Mouse (Mus musculus) kidney, postnatal 0 days (tissue): ENCODE data around the gene Rab7b. TPM values are rescaled to one million over a fixed set of nuclear protein-coding genes. Genes with fewer than 3 reads are reported as not detected.

ENCODE experiments used
- ATAC-seq: fragments of 200-750 bp; cut with Nextera tagmentation; replicated peaks from 2 replicates; pipeline ENCODE4 v1.8.0; 2017; ENCODE audit warnings: low read depth, moderate number of reproducible peaks, moderate TSS enrichment, moderate library complexity; ENCODE audit not compliant: low FRiP score
- DNase-seq: peaks from one replicate; pipeline ENCODE4 v3.0.0-alpha.2; 2016; ENCODE audit warnings: low spot score
- H3K27ac ChIP-seq: fragments of 300-500 bp; sonication (generic); 2 replicates; pipeline ENCODE4 v1.5.1; 2014; ENCODE audit warnings: mild to moderate bottlenecking
- H3K27me3 ChIP-seq: fragments of 300-500 bp; sonication (generic); 2 replicates; pipeline ENCODE4 v1.6.1; 2014; ENCODE audit warnings: low read length, mixed read lengths; ENCODE audit not compliant: insufficient read depth
- H3K36me3 ChIP-seq: fragments of 300-500 bp; sonication (generic); 2 replicates; pipeline ENCODE4 v1.6.1; 2014; ENCODE audit warnings: low read length, mixed read lengths; ENCODE audit not compliant: insufficient read depth
- H3K4me1 ChIP-seq: fragments of 300-500 bp; sonication (generic); replicated peaks from 2 replicates; pipeline ENCODE4 v1.6.1; 2014; ENCODE audit warnings: antibody characterized with exemption, low read length, mixed read lengths; ENCODE audit not compliant: insufficient read depth
- H3K4me2 ChIP-seq: fragments of 300-500 bp; sonication (generic); 2 replicates; pipeline ENCODE4 v1.6.1; 2014; ENCODE audit warnings: mild to moderate bottlenecking, low read length, moderate library complexity, mixed read lengths
- H3K4me3 ChIP-seq: fragments of 300-500 bp; sonication (generic); replicated peaks from 2 replicates; pipeline ENCODE4 v1.5.1; 2014; ENCODE audit warnings: low read depth, low read length
- H3K9ac ChIP-seq: fragments of 300-500 bp; sonication (generic); 2 replicates; pipeline ENCODE4 v1.6.1; 2014; ENCODE audit warnings: low read depth, low read length
- H3K9me3 ChIP-seq: fragments of 300-500 bp; sonication (generic); replicated peaks from 2 replicates; pipeline ENCODE4 v1.6.1; 2016; ENCODE audit warnings: low read length, inconsistent platforms, mixed read lengths
- CTCF ChIP-seq: IDR thresholded peaks from 2 replicates; pipeline ENCODE4 v1.5.1; 2016; ENCODE audit warnings: antibody characterized with exemption, low read depth, mild to moderate bottlenecking, moderate library complexity
- WGBS: fragments of 180-500 bp; shearing (Covaris S2); extraction: QIAGEN DNeasy Blood & Tissue Kit; methylation state at CpG from one replicate; pipeline ENCODE4 v1.1.7; 2014; 5-methylcytosine and 5-hydroxymethylcytosine counted together
- polyA plus RNA-seq: library from polyadenylated mRNA; unstranded; fragments of >200 nt; fragmentation: Nextera tagmentation; extraction: Ambion mirVana; gene quantifications from 2 replicates; pipeline ENCODE4 v1.2.1, GENCODE M21; 2015

Gene Rab7b
- polyA plus RNA-seq, 1 experiment from 2014 or later = 2.1 TPM

DNA sequence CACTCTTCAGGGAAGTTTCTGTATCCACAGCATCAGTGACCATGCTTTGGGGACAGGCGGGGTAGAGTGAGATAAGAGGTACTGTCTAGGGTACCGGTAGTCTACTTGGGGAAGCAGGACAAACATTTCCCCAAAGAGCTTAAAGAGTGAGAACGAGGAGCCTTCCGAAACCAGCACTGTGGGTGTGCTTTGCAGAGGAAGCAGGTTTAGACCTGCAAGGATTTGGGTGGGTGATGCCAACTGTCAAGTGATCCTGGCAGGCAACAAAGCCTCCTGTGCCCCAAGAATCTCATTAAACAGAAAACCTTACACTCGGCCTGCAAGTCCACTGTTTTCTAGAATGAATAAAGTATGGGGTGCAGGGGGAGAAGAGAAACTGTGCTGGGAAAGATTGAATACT, 1.4 kb downstream of the Rab7b start:
- no peaks in the 10 kb centered on the region for H3K27me3 ChIP-seq
- TF ChIP-seq CTCF = no peak
- H3K9me3 ChIP-seq = no peaks in the 10 kb centered on the region
- H3K4me2 ChIP-seq = no peak overlapping the region
- no peak overlapping the region for H3K9ac ChIP-seq
- 93% methylated on average over 5 of the region's 5 CpGs for WGBS
- H3K4me1 ChIP-seq = no peaks in the 10 kb centered on the region
- H3K36me3 ChIP-seq = no peaks in the 10 kb centered on the region
- no peak overlapping the region for H3K4me3 ChIP-seq
- ATAC-seq (no peak), DNase-seq (no peak)
- no peak overlapping the region for H3K27ac ChIP-seq

DNA sequence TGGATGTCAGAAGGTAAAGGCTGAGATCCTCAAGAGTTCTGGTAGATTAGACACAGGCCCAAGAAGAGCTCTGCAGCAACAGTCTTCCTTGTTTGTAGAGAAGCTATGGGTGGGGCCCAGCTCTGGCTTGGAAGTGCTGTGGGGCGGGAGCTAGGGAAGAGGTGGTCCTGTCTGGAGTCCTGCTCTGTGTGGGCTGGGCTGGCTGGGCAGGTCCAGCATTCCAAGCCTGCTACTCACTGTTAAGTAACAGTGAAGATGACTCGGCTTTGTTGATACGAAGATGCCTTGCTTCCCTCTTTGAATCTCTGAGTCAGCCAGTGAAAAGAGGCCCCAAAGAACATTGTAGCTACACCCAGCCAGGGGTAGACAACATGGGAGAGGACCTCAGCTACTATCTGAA, 1.9 kb downstream of the Rab7b start:
- ATAC-seq (peak; percentile 54; the same call in 1 of the 2 replicates), DNase-seq (peak; percentile 40)
- Histone ChIP-seq H3K27ac (no peak overlapping the region), H3K27me3 (no peaks in the 10 kb centered on the region), H3K4me1 (no peaks in the 10 kb centered on the region), H3K9me3 (no peaks in the 10 kb centered on the region), H3K9ac (no peak overlapping the region), H3K36me3 (no peaks in the 10 kb centered on the region), H3K4me3 (no peak overlapping the region), H3K4me2 (no peak overlapping the region)
- WGBS = 44% methylated on average over 3 of the region's 3 CpGs
- TF ChIP-seq CTCF = no peak

GRCm38 (mm10) chr1:131691356-131691755, 2.9 kb downstream of the Rab7b start:
- H3K4me2 ChIP-seq = no peak overlapping the region
- no peak overlapping the region for H3K9ac ChIP-seq
- H3K4me3 ChIP-seq = no peak overlapping the region
- no peaks in the 10 kb centered on the region for H3K36me3 ChIP-seq
- H3K27ac ChIP-seq = no peak overlapping the region
- H3K27me3 ChIP-seq = no peaks in the 10 kb centered on the region
- no peaks in the 10 kb centered on the region for H3K9me3 ChIP-seq
- TF ChIP-seq CTCF = no peak
- ATAC-seq (no peak), DNase-seq (no peak)
- H3K4me1 ChIP-seq = no peaks in the 10 kb centered on the region

GRCm38 (mm10) chr1:131695308-131695707, 6.8 kb downstream of the Rab7b start:
- Histone ChIP-seq H3K36me3 (no peaks in the 10 kb centered on the region), H3K27me3 (no peaks in the 10 kb centered on the region), H3K4me1 (no peaks in the 10 kb centered on the region), H3K4me3 (no peak overlapping the region), H3K9ac (no peak overlapping the region), H3K9me3 (no peaks in the 10 kb centered on the region), H3K27ac (no peak overlapping the region), H3K4me2 (no peak overlapping the region)
- TF ChIP-seq CTCF = no peak
- DNase-seq (no peak), ATAC-seq (no peak)
- 87% methylated on average over 2 of the region's 2 CpGs for WGBS

DNA sequence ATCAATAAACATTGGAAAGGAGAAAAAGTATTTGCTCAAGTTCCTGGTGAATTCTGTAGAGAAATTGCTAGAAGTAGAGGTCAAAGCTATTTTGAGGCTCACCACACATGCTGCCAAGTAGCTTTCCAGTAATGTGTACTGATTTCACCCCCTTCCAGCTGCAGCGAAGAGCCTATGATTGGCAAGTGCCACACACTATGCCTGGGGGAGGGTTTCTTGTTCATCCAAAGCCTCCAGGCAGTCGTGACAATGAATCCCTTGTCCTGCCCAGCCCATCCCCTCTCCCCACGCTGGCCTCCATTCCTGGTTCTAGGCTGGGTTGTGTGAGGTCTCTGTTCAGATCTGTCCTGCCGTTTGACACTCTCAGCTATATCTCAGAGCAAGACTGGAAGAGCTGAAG, 7.8 kb downstream of the Rab7b start:
- Histone ChIP-seq H3K4me1 (no peaks in the 10 kb centered on the region), H3K9me3 (no peaks in the 10 kb centered on the region)
- ATAC-seq = no peak

GRCm38 (mm10) chr1:131698770-131699169, 10.3 kb downstream of the Rab7b start:
- no peak overlapping the region for H3K4me2 ChIP-seq
- H3K9ac ChIP-seq = no peak overlapping the region
- no peak overlapping the region for H3K4me3 ChIP-seq
- 91% methylated on average over 3 of the region's 3 CpGs for WGBS
- no peaks in the 10 kb centered on the region for H3K4me1 ChIP-seq
- ATAC-seq (no peak), DNase-seq (no peak)
- no peak for TF ChIP-seq CTCF
- no peaks in the 10 kb centered on the region for H3K36me3 ChIP-seq
- no peak overlapping the region for H3K27ac ChIP-seq
- no peaks in the 10 kb centered on the region for H3K9me3 ChIP-seq
- H3K27me3 ChIP-seq = no peaks in the 10 kb centered on the region

More for the DNA sequence above, 7.8 kb downstream of the Rab7b start:
- no peak overlapping the region for H3K4me2 ChIP-seq
- DNase-seq = no peak
- H3K4me3 ChIP-seq = no peak overlapping the region
- no peaks in the 10 kb centered on the region for H3K27me3 ChIP-seq
- H3K36me3 ChIP-seq = no peaks in the 10 kb centered on the region
- TF ChIP-seq CTCF = no peak
- no peak overlapping the region for H3K9ac ChIP-seq
- no peak overlapping the region for H3K27ac ChIP-seq
- WGBS = 70% methylated on average over 4 of the region's 4 CpGs

- ATAC-seq = no peak
- no peak for DNase-seq
- no peak overlapping the region for H3K4me2 ChIP-seq
- WGBS = 78% methylated on average over 4 of the region's 4 CpGs
- no peak overlapping the region for H3K9ac ChIP-seq
- no peaks in the 10 kb centered on the region for H3K9me3 ChIP-seq
- no peaks in the 10 kb centered on the region for H3K4me1 ChIP-seq
- no peak for TF ChIP-seq CTCF
- H3K4me3 ChIP-seq = no peak overlapping the region
- no peaks in the 10 kb centered on the region for H3K27me3 ChIP-seq
- no peak overlapping the region for H3K27ac ChIP-seq
- H3K36me3 ChIP-seq = no peaks in the 10 kb centered on the region
Measured at GRCm38 (mm10) chr1:131699642-131700041, 11.1 kb downstream of the Rab7b start.
